Mouse (Mus musculus): ENCODE data around the gene Mrgpra9. TPM values are rescaled to one million over a fixed set of nuclear protein-coding genes. Genes with fewer than 3 reads are reported as not detected.
"Not testable (repeated sequence)": the region's sequence is repeated elsewhere in the genome, so short reads cannot be mapped to it uniquely, and the experiment has no call there.

Mrgpra9 gene
- total RNA-seq (2014; rRNA removed) (not detected in 2 replicates), polyA plus RNA-seq (2015; fragmentation: Nextera tagmentation; extraction: Ambion mirVana) (not detected in 2 replicates)

DNA sequence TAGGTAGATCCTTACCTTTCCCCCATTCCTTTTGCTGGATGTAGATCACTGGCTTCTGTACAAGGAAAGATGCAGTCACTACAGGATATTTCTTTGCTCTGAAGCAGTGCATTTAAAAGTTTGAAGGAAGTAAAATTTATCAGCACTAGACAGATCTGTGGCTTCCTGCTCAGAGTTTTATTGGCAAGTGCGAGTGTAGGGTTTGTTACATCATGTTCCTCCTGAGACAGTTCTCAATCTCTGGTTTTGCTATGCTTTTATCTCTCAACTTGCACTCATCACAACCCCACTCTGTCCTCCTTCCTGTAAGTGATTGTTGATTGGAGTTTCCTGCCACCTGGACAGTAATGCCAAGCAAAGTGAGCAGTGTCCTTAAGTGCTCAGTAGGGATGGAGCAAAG lies at the start of gene Mrgpra9:
Gene Mrgpra9 (minus strand): TSS at position 79 of the 400 bp plus-strand sequence.
- DNase-seq (no peak), ATAC-seq (no peak)
- no peak within 1 kb of the TSS for H3K27ac ChIP-seq (ENCODE audit: low read depth, low read length)
- 70% methylated on average over 1 of the region's 1 CpGs for WGBS
- H3K36me3 ChIP-seq (ENCODE audit: insufficient read depth): no peaks in the 10 kb centered on the region
- no peaks in the 10 kb centered on the region for H3K4me1 ChIP-seq (ENCODE audit: insufficient read depth)
- H3K27me3 ChIP-seq (ENCODE audit: insufficient read depth, low read length): no peaks in the 10 kb centered on the region
- H3K4me2 ChIP-seq (ENCODE audit: low read depth): no peak within 1 kb of the TSS
- no peak for TF ChIP-seq CTCF (IDR thresholded peaks at IDR 0.05; ENCODE audit: low read depth)
- H3K9ac ChIP-seq: no peak within 1 kb of the TSS
- H3K4me3 ChIP-seq (ENCODE audit: low read depth, low read length): no peak within 1 kb of the TSS
- H3K9me3 ChIP-seq (ENCODE audit: low read length): no peaks in the 10 kb centered on the region

DNA sequence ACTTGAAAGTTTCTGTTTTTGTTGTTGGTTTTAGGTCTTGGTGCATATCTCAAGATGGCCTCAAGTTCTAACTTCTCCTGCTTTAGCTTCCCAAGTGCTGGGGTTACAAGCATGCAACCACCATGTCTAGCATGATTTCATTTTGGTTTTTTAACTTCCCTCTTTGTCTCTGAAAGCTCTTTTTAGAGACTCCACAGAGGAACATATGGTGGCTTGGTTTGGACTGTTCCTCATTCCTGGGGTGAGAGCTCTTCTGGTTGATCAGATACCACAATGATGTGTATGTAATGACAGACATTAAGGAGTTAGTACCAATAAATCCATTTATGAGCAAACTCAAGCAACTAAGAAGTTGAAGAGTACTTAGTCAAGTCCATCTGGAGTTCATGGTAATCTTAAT lies 47.0 kb upstream of the Mrgpra9 start:
- not testable (repeated sequence) for H3K4me3 ChIP-seq (ENCODE audit: low read depth, low read length); H3K27ac ChIP-seq (ENCODE audit: low read depth, low read length); H3K4me1 ChIP-seq (ENCODE audit: insufficient read depth); ATAC-seq; H3K9me3 ChIP-seq (ENCODE audit: low read length); H3K36me3 ChIP-seq (ENCODE audit: insufficient read depth); H3K9ac ChIP-seq; H3K27me3 ChIP-seq (ENCODE audit: insufficient read depth, low read length); H3K4me2 ChIP-seq (ENCODE audit: low read depth); DNase-seq

DNA sequence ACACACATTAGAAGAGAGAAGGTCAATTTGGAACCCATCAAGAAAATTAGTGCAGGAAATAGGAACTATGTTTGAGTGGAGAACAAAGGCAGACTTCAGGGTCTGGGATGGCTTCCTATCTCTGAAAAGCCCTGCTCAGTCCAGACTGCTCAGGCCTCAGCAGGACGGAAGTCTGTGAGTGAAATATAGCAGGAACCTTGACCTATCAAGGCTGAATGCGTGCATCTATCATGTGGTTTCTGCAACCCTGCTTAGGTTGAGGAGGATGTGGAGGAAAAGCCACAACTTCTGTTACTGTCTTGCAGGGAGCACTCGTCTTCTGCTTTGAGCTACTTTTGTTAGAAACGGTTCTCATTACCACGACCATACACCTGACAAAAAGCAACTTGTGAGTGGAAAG lies 18.9 kb upstream of the Mrgpra9 start:
- not testable (repeated sequence) for H3K27ac ChIP-seq (ENCODE audit: low read depth, low read length); H3K9ac ChIP-seq; ATAC-seq; H3K36me3 ChIP-seq (ENCODE audit: insufficient read depth); H3K9me3 ChIP-seq (ENCODE audit: low read length); H3K27me3 ChIP-seq (ENCODE audit: insufficient read depth, low read length); DNase-seq; H3K4me2 ChIP-seq (ENCODE audit: low read depth); H3K4me3 ChIP-seq (ENCODE audit: low read depth, low read length); H3K4me1 ChIP-seq (ENCODE audit: insufficient read depth)
- WGBS: 89% methylated on average over 5 of the region's 5 CpGs

DNA sequence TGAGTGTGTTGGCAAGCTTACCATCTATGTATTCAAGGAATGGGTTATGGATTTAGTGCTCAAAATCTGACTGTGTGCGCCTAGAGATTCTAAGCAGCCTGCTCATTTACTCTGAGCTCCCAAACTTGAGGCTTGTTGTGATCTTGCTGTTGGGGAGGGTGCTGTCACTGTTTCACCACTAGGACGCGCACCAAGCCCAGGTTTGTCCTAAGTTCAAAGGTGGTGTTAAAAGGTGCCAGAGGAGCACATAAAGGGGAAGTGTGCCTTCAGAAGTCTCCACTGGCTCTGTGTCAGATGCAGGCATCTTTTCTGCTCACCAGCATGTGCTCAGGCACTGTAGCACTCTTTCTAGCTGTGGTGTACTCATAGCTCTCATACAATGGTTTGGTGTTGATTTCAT lies 8.0 kb downstream of the Mrgpra9 start:
- Histone ChIP-seq H3K36me3 (ENCODE audit: insufficient read depth) (no peaks in the 10 kb centered on the region), H3K9me3 (ENCODE audit: low read length) (no peaks in the 10 kb centered on the region), H3K9ac (no peak overlapping the region), H3K27ac (ENCODE audit: low read depth, low read length) (no peak overlapping the region), H3K4me1 (ENCODE audit: insufficient read depth) (no peaks in the 10 kb centered on the region), H3K4me3 (ENCODE audit: low read depth, low read length) (no peak overlapping the region), H3K27me3 (ENCODE audit: insufficient read depth, low read length) (no peaks in the 10 kb centered on the region), H3K4me2 (ENCODE audit: low read depth) (no peak overlapping the region)
- no peak for TF ChIP-seq CTCF (IDR thresholded peaks at IDR 0.05; ENCODE audit: low read depth)
- 58% methylated on average over 3 of the region's 3 CpGs for WGBS
- ATAC-seq (no peak), DNase-seq (no peak)

DNA sequence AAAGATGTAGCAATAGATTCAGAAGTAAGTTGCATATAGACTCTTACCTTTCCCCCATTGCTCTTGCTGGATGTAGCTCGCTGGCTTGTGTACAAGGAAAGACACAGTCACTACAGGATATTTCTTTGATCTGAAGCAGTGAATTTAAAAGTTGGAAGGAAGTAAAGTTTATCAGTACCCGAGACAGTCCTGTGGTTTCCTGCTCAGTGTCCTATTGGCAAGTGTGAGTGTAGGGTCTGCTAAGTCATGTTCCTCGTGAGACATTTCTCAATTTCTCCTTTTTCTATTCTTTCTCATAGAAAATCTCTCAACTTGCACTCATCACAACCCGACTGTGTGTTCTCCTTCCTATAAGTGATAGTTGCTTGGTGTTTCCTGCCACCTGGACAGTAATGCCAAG lies 47.8 kb downstream of the Mrgpra9 start, which contains the start of gene Mrgpra6:
Gene Mrgpra6 (minus strand): TSS at position 91 of the 400 bp plus-strand sequence.
- Histone ChIP-seq H3K27me3 (ENCODE audit: insufficient read depth, low read length) (no peaks in the 10 kb centered on the region), H3K27ac (ENCODE audit: low read depth, low read length) (no peak within 1 kb of the TSS), H3K4me3 (ENCODE audit: low read depth, low read length) (no peak within 1 kb of the TSS), H3K4me1 (ENCODE audit: insufficient read depth) (no peaks in the 10 kb centered on the region), H3K9me3 (ENCODE audit: low read length) (no peaks in the 10 kb centered on the region), H3K4me2 (ENCODE audit: low read depth) (no peak within 1 kb of the TSS), H3K9ac (no peak within 1 kb of the TSS), H3K36me3 (ENCODE audit: insufficient read depth) (no peaks in the 10 kb centered on the region)
- no peak for ATAC-seq
- TF ChIP-seq CTCF (IDR thresholded peaks at IDR 0.05; ENCODE audit: low read depth): no peak
- DNase-seq: no peak
- WGBS: 78% methylated on average over 4 of the region's 4 CpGs

DNA sequence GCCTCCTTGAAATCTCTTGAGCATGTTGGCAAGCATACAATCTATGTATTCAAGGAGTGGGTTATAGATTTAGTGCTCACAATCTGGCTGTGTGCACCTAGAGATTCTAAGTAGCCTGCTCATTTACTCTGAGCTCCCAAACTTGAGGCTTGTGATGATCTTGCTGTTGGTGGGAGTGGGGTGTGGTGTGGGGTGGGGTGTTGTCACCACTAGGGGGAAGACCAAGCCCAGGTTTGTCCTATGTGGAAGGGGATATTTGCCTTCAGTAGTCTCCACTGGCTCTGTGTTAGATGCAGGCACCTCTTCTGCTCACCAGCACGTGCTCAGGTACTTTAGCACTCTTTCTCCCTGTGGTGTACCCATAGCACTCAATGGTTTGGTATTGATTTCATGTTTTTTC lies 57.4 kb downstream of the Mrgpra9 start:
- Histone ChIP-seq H3K4me1 (ENCODE audit: insufficient read depth) (no peaks in the 10 kb centered on the region), H3K27me3 (ENCODE audit: insufficient read depth, low read length) (no peaks in the 10 kb centered on the region), H3K4me3 (ENCODE audit: low read depth, low read length) (no peak overlapping the region), H3K9ac (no peak overlapping the region), H3K27ac (ENCODE audit: low read depth, low read length) (no peak overlapping the region), H3K36me3 (ENCODE audit: insufficient read depth) (no peaks in the 10 kb centered on the region), H3K4me2 (ENCODE audit: low read depth) (no peak overlapping the region), H3K9me3 (ENCODE audit: low read length) (no peaks in the 10 kb centered on the region)
- TF ChIP-seq CTCF (IDR thresholded peaks at IDR 0.05; ENCODE audit: low read depth): no peak
- ATAC-seq: no peak
- 52% methylated on average over 1 of the region's 1 CpGs for WGBS
- no peak for DNase-seq

Other genes with a start within 250 kb of the Mrgpra9 start
- 9.5 and 10.9 TPM in 2 replicates for gene Spty2d1, start 244.4 kb downstream of the Mrgpra9 start, total RNA-seq (2014; rRNA removed)
- 3.7 and 5.0 TPM in 2 replicates for gene Spty2d1, start 244.4 kb downstream of the Mrgpra9 start, polyA plus RNA-seq (2015; fragmentation: Nextera tagmentation; extraction: Ambion mirVana)
- gene Tmem86a, start 202.2 kb downstream of the Mrgpra9 start, total RNA-seq (2014; rRNA removed): 9.5 and 12.0 TPM in 2 replicates
- gene Tmem86a, start 202.2 kb downstream of the Mrgpra9 start, polyA plus RNA-seq (2015; fragmentation: Nextera tagmentation; extraction: Ambion mirVana): 32.9 and 37.3 TPM in 2 replicates
- 57.1 and 67.4 TPM in 2 replicates for gene Ptpn5, start 119.2 kb downstream of the Mrgpra9 start, total RNA-seq (2014; rRNA removed)
- 101 and 132 TPM in 2 replicates for gene Ptpn5, start 119.2 kb downstream of the Mrgpra9 start, polyA plus RNA-seq (2015; fragmentation: Nextera tagmentation; extraction: Ambion mirVana)
- not detected in 2 replicates for gene Mrgpra6, start 47.9 kb downstream of the Mrgpra9 start, total RNA-seq (2014; rRNA removed)
- not detected in 2 replicates for gene Mrgpra6, start 47.9 kb downstream of the Mrgpra9 start, polyA plus RNA-seq (2015; fragmentation: Nextera tagmentation; extraction: Ambion mirVana)
- gene Mrgpra1, start 101.4 kb upstream of the Mrgpra9 start, total RNA-seq (2014; rRNA removed): not detected in 2 replicates
- not detected in 2 replicates for gene Mrgpra1, start 101.4 kb upstream of the Mrgpra9 start, polyA plus RNA-seq (2015; fragmentation: Nextera tagmentation; extraction: Ambion mirVana)
- not detected in 2 replicates for gene Mrgpra2a, start 199.3 kb upstream of the Mrgpra9 start, total RNA-seq (2014; rRNA removed)
- gene Mrgpra2a, start 199.3 kb upstream of the Mrgpra9 start, polyA plus RNA-seq (2015; fragmentation: Nextera tagmentation; extraction: Ambion mirVana): not detected in 2 replicates